Mouse (Mus musculus) heart, embryonic 15.5 days (tissue): Measurements from ENCODE around the gene Cd34. TPM values are rescaled to one million over a fixed set of nuclear protein-coding genes. Genes with fewer than 3 reads are reported as not detected.

Source experiments
- ATAC-seq: fragments of 200-750 bp; cut with Nextera tagmentation; replicated peaks from 2 replicates; pipeline ENCODE4 v1.8.0; 2017; ENCODE audit warnings: low read depth, moderate TSS enrichment; ENCODE audit not compliant: insufficient number of reproducible peaks, insufficient read depth, low FRiP score
- H3K27ac ChIP-seq: fragments of 300-500 bp; sonication (generic); 2 replicates; pipeline ENCODE4 v1.5.1; 2015; ENCODE audit warnings: mild to moderate bottlenecking, inconsistent platforms
- H3K27me3 ChIP-seq: fragments of 300-500 bp; sonication (generic); 2 replicates; pipeline ENCODE4 v1.6.1; 2015; ENCODE audit warnings: inconsistent platforms
- H3K36me3 ChIP-seq: fragments of 300-500 bp; sonication (generic); 2 replicates; pipeline ENCODE4 v1.6.1; 2015; ENCODE audit warnings: mild to moderate bottlenecking, inconsistent platforms
- H3K4me1 ChIP-seq: fragments of 300-500 bp; sonication (generic); replicated peaks from 2 replicates; pipeline ENCODE4 v1.6.1; 2015; ENCODE audit warnings: inconsistent platforms
- H3K4me2 ChIP-seq: fragments of 300-500 bp; sonication (generic); 2 replicates; pipeline ENCODE4 v1.6.1; 2015; ENCODE audit warnings: inconsistent platforms, mild to moderate bottlenecking, moderate library complexity
- H3K4me3 ChIP-seq: fragments of 300-500 bp; sonication (generic); 2 replicates; pipeline ENCODE4 v1.5.1; 2015; ENCODE audit warnings: mild to moderate bottlenecking, inconsistent platforms
- H3K9ac ChIP-seq: fragments of 300-500 bp; sonication (generic); 2 replicates; pipeline ENCODE4 v1.6.1; 2015; ENCODE audit warnings: mild to moderate bottlenecking, inconsistent platforms
- H3K9me3 ChIP-seq: fragments of 300-500 bp; sonication (generic); replicated peaks from 2 replicates; pipeline ENCODE4 v1.6.1; 2016; ENCODE audit warnings: inconsistent platforms
- WGBS: fragments of 180-500 bp; shearing (Covaris S2); methylation state at CpG from one replicate; pipeline ENCODE4 v1.1.7; 2015; ENCODE audit warnings: mixed read lengths; 5-methylcytosine and 5-hydroxymethylcytosine counted together
- polyA plus RNA-seq: library from polyadenylated mRNA; unstranded; fragments of >200 nt; fragmentation: Nextera tagmentation; extraction: Ambion mirVana; gene quantifications from 2 replicates; pipeline ENCODE4 v1.2.1, GENCODE M21; 2015

Cd34 gene
- polyA plus RNA-seq, 1 experiment from 2014 or later = 111 TPM

GRCm38 (mm10) chr1:194991654-194992053 is 53.0 kb downstream of the Cd34 start:
- H3K36me3 ChIP-seq = no peaks in the 10 kb centered on the region
- H3K9ac ChIP-seq = no peak overlapping the region
- no peaks in the 10 kb centered on the region for H3K27me3 ChIP-seq
- peaks cover 10% of the 10 kb centered on the region; the same call in 1 of the 2 replicates for H3K4me1 ChIP-seq
- WGBS = 76% methylated on average over 2 of the region's 2 CpGs
- H3K4me3 ChIP-seq = no peak overlapping the region
- no peak overlapping the region for H3K27ac ChIP-seq
- no peaks in the 10 kb centered on the region for H3K9me3 ChIP-seq
- no peak for ATAC-seq
- no peak overlapping the region for H3K4me2 ChIP-seq

- no peak for ATAC-seq
Observed at GRCm38 (mm10) chr1:194992589-194993317, 54.1 kb downstream of the Cd34 start.

GRCm38 (mm10) chr1:194993409-194993988 is 54.9 kb downstream of the Cd34 start:
- no peak for ATAC-seq
- Histone ChIP-seq H3K36me3 (no peaks in the 10 kb centered on the region), H3K9ac (no peak overlapping the region), H3K27ac (no peak overlapping the region), H3K4me3 (no peak overlapping the region), H3K27me3 (no peaks in the 10 kb centered on the region), H3K4me2 (no peak overlapping the region), H3K9me3 (no peaks in the 10 kb centered on the region), H3K4me1 (peaks cover 10% of the 10 kb centered on the region; the same call in 1 of the 2 replicates)
- 40% methylated on average over 1 of the region's 1 CpGs for WGBS

More at GRCm38 (mm10) chr1:194992589-194993317, 54.1 kb downstream of the Cd34 start:
- H3K27ac ChIP-seq = no peak overlapping the region
- H3K4me2 ChIP-seq = no peak overlapping the region
- peaks cover 10% of the 10 kb centered on the region; the same call in 1 of the 2 replicates for H3K4me1 ChIP-seq
- H3K4me3 ChIP-seq = no peak overlapping the region
- H3K36me3 ChIP-seq = no peaks in the 10 kb centered on the region
- 39% methylated on average over 5 of the region's 5 CpGs for WGBS
- no peaks in the 10 kb centered on the region for H3K27me3 ChIP-seq
- H3K9ac ChIP-seq = no peak overlapping the region
- no peaks in the 10 kb centered on the region for H3K9me3 ChIP-seq

GRCm38 (mm10) chr1:194994262-194994661 is 55.6 kb downstream of the Cd34 start:
- no peak overlapping the region for H3K4me2 ChIP-seq
- no peaks in the 10 kb centered on the region for H3K27me3 ChIP-seq
- ATAC-seq = no peak
- H3K36me3 ChIP-seq = no peaks in the 10 kb centered on the region
- H3K9me3 ChIP-seq = no peaks in the 10 kb centered on the region
- H3K9ac ChIP-seq = no peak overlapping the region
- H3K4me1 ChIP-seq = peaks cover 10% of the 10 kb centered on the region; the same call in 1 of the 2 replicates
- H3K4me3 ChIP-seq = no peak overlapping the region
- no peak overlapping the region for H3K27ac ChIP-seq
- WGBS = 69% methylated on average over 5 of the region's 5 CpGs

GRCm38 (mm10) chr1:194995196-194995595 is 56.6 kb downstream of the Cd34 start:
- H3K27me3 ChIP-seq = no peaks in the 10 kb centered on the region
- H3K9ac ChIP-seq = no peak overlapping the region
- H3K27ac ChIP-seq = no peak overlapping the region
- no peak overlapping the region for H3K4me3 ChIP-seq
- no peaks in the 10 kb centered on the region for H3K36me3 ChIP-seq
- WGBS = 80% methylated on average over 2 of the region's 2 CpGs
- H3K4me1 ChIP-seq = peaks cover 10% of the 10 kb centered on the region; the same call in 1 of the 2 replicates
- no peak overlapping the region for H3K4me2 ChIP-seq
- no peaks in the 10 kb centered on the region for H3K9me3 ChIP-seq
- no peak for ATAC-seq

- Histone ChIP-seq H3K27me3 (no peaks in the 10 kb centered on the region), H3K4me1 (0 out of 2 replicates have a peak, but pooled peaks cover 3% of the 10 kb centered on the region), H3K4me3 (no peak overlapping the region), H3K4me2 (no peak overlapping the region), H3K9me3 (no peaks in the 10 kb centered on the region), H3K9ac (no peak overlapping the region), H3K36me3 (no peaks in the 10 kb centered on the region), H3K27ac (no peak overlapping the region)
- WGBS = 81% methylated on average over 1 of the region's 1 CpGs
- no peak for ATAC-seq
Observed at GRCm38 (mm10) chr1:194998396-194998795, 59.8 kb downstream of the Cd34 start.

- ATAC-seq = no peak
- Histone ChIP-seq H3K36me3 (no peaks in the 10 kb centered on the region), H3K4me2 (no peak overlapping the region), H3K9me3 (no peaks in the 10 kb centered on the region), H3K4me3 (no peak overlapping the region), H3K9ac (no peak overlapping the region), H3K27me3 (no peaks in the 10 kb centered on the region), H3K4me1 (no peaks in the 10 kb centered on the region), H3K27ac (no peak overlapping the region)
- 80% methylated on average over 4 of the region's 4 CpGs for WGBS
Observed at GRCm38 (mm10) chr1:195003328-195003727, 64.7 kb downstream of the Cd34 start.

- H3K36me3 ChIP-seq = no peaks in the 10 kb centered on the region
- no peak overlapping the region for H3K4me3 ChIP-seq
- no peaks in the 10 kb centered on the region for H3K27me3 ChIP-seq
- no peaks in the 10 kb centered on the region for H3K4me1 ChIP-seq
- no peak overlapping the region for H3K9ac ChIP-seq
- 44% methylated on average over 1 of the region's 1 CpGs for WGBS
- H3K9me3 ChIP-seq = no peaks in the 10 kb centered on the region
- H3K4me2 ChIP-seq = no peak overlapping the region
- no peak for ATAC-seq
- H3K27ac ChIP-seq = no peak overlapping the region
Observed at GRCm38 (mm10) chr1:195004194-195004593, 65.6 kb downstream of the Cd34 start.

- Histone ChIP-seq H3K27me3 (no peaks in the 10 kb centered on the region), H3K4me1 (no peaks in the 10 kb centered on the region), H3K36me3 (no peaks in the 10 kb centered on the region), H3K4me3 (no peak overlapping the region), H3K9me3 (no peaks in the 10 kb centered on the region), H3K9ac (no peak overlapping the region), H3K27ac (no peak overlapping the region), H3K4me2 (no peak overlapping the region)
- ATAC-seq = no peak
Observed at GRCm38 (mm10) chr1:195006267-195006666, 67.6 kb downstream of the Cd34 start.

Other genes with a start within 250 kb of the Cd34 start
- 0.62 and 0.96 TPM in 2 replicates for gene Cd46, start 153.4 kb downstream of the Cd34 start, polyA plus RNA-seq
- gene Cr1l, start 192.8 kb downstream of the Cd34 start, polyA plus RNA-seq = 57.0 and 61.7 TPM in 2 replicates
- gene Cr2, start 237.9 kb downstream of the Cd34 start, polyA plus RNA-seq = 0.09 and 0.22 TPM in 2 replicates